Mouse (Mus musculus): ENCODE measurements at regions not wholly inside any gene's neighbourhood (a gene's known extent, or its start where the extent isn't known, plus 50 kb on each side); places are given as distances from the start of the nearest gene placed in this dataset.

GRCm38 (mm10) chr4:99557963-99558362 lies 98.1 kb upstream of the Foxd3 start:
- TF ChIP-seq TAL1 (conservative IDR thresholded peaks at IDR 0.05; ENCODE audit: low read depth, low read length) (no peak), GATA1 (IDR thresholded peaks at IDR 0.05; ENCODE audit: borderline replicate concordance, low read length) (no peak), CTCF (IDR thresholded peaks at IDR 0.05; ENCODE audit: low read depth, low read length) (no peak), POLR2AphosphoS5 (IDR thresholded peaks at IDR 0.05; ENCODE audit: insufficient replicate concordance, low read depth, low read length) (no peak), GATA2 (IDR thresholded peaks at IDR 0.05; ENCODE audit: borderline replicate concordance, low read depth, low read length) (no peak)
